Mouse (Mus musculus) brain, embryonic 14.5 days (tissue): ENCODE measurements at regions not wholly inside any gene's neighbourhood (a gene's known extent, or its start where the extent isn't known, plus 50 kb on each side); places are given as distances from the start of the nearest gene placed in this dataset.

Source experiments
- DNase-seq: peaks from one replicate; pipeline ENCODE4 v3.0.0-alpha.2; 2011; ENCODE audit warnings: low read depth
- CTCF ChIP-seq: fragments of 200-500 bp; IDR thresholded peaks from 2 replicates; pipeline ENCODE4 v1.5.1; 2012; ENCODE audit warnings: inconsistent platforms, mild to moderate bottlenecking, moderate library complexity, borderline replicate concordance; ENCODE audit not compliant: insufficient read depth, insufficient read length; ENCODE audit errors: extremely low read depth
- POLR2A ChIP-seq: fragments of 200-500 bp; IDR thresholded peaks from 2 replicates; pipeline ENCODE4 v1.6.1; 2012; ENCODE audit warnings: mild to moderate bottlenecking, inconsistent platforms, borderline replicate concordance; ENCODE audit not compliant: poor library complexity, insufficient read depth, insufficient read length, severe bottlenecking; ENCODE audit errors: extremely low read depth

DNA sequence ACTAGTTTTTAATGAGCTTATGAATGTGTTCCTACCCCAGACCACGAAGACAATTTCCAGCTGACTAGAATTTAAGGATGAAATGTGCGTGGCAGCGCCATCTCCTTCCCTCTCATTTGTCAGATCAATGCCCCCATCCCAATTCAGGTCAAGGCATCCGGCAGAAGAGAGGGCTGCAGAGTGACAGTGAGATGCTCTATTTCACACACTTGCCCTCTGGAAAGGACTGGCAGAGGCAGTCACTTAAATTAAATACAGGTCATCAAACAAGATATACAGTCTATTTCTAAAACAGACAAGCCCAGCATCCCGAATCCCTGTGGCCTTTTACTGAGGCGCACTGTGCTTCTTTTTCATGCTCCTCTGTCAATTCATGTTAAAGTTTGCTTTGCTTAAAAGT lies 211.9 kb downstream of the Ptprc start:
- DNase-seq, result no peak
- no peak for TF ChIP-seq CTCF
- TF ChIP-seq POLR2A, result no peak

DNA sequence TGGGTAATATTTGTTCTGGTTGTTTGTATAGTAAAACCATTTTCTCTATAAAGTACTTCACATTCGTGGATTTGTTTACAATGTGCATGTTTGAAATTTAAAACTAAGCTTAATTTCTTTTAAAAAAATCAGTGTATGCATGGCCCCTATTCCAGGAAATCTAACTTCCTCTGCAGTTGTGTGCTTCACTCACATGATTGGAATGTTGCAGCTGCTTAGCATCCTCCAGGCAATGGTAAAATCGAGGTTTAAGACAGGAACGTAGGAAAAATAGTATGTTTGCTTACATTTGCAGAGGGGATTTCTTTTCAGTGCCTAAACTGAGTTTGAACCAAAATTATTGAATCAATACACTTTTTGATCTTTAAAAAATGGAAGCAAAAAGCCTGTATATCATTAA lies 217.5 kb downstream of the Ptprc start:
- no peak for DNase-seq

DNA sequence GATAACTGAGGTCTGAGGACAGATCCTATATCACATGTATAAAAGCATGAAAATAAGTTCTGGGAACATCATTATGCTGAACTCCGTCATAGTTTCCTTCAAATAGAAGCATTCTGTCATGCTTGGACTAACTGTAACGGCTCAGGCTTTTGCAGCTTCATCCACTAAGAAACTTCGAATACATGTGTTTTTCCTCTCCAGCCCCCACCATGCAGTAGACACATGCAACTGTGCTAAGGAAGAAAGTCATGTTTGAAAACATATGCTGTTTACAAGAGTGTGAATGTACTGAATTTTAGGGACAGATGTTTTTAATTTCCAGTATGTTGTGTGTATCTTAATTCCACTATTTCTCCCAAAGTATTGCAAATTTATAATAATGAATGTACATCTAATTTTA lies 219.5 kb downstream of the Ptprc start:
- TF ChIP-seq POLR2A, result no peak
- TF ChIP-seq CTCF, result no peak
- DNase-seq, result no peak

More for the DNA sequence above, 217.5 kb downstream of the Ptprc start:
- TF ChIP-seq CTCF, result no peak
- TF ChIP-seq POLR2A, result no peak

DNA sequence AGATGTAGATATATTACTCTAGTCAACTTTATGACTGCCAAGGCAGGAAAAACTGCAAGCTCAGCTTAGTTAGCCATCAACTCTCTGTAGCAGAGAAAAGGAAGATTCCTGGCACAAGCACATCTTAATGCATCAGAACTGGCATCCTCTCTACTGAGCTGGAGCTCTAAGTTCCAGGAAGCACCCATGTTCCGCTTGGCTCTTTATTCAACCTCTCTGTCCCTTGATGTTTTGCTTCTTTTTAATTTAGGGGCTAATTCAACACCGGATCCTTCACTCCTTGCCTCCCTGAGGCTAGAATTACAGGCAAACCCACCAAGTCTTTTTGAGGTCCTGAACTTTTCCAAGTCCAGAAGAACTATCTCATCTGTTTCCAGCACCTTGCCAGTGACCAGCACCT lies 220.4 kb downstream of the Ptprc start:
- TF ChIP-seq POLR2A (no peak), CTCF (no peak)
- no peak for DNase-seq

DNA sequence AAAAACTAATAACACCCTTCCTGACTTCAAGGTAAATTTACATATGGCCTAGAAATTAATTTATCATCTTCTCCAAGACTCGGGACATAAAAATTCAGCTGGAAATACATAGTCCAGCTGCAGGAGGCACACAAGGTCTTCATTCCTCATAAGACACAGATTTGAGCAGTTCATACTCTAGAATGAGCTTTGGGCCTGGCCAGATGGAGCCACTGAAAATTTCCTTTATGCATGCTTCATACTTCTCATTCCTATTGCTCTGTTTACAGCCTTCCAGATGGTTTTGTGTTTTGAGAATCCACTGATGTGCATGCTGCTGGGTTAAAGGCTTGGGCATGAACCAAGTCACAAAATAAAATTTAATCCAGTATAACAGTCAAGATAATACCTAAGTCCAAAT lies 222.1 kb downstream of the Ptprc start:
- DNase-seq, result no peak
- no peak for TF ChIP-seq CTCF
- TF ChIP-seq POLR2A, result no peak

DNA sequence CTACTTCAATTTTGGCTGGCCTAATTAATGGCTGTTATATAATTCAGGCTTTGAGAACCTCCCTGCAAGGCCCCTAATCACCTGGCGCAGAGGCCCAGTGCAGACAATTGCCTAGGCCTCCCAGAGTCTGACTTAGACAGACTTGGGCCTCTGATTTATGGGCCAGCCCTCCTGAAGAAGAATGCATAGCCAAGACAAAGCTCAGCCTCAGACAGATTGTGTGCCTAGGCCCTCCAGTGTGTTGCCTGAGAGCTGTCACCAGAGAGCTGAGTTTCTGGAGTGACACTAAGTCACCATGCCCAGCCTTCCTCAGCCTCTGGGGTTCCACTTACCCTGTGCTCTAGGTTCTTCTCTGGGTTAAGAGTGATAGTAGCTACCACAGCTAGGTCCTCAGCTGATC lies 222.7 kb downstream of the Ptprc start:
- TF ChIP-seq CTCF (no peak), POLR2A (no peak)
- DNase-seq, result peak; percentile 73

DNA sequence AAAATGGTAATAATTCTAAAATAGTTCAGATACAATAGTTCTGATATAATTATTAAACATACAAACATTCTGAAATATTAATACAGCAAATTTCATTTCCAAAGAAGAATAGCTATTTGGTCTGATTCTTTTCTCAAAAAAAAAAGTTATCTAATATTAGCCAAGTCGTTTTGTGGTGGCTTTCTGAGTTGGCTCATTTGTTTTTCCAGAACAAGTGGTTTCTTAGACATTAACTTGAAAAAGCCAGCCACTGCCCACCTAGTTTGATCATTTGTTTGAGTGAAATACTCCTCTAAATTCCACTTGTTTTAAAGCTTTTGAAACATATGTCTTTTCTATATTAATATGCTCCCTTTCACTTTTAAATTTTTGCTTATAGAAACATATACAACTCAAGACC lies 227.6 kb downstream of the Ptprc start:
- DNase-seq, result no peak
- TF ChIP-seq CTCF, result no peak
- TF ChIP-seq POLR2A, result no peak

DNA sequence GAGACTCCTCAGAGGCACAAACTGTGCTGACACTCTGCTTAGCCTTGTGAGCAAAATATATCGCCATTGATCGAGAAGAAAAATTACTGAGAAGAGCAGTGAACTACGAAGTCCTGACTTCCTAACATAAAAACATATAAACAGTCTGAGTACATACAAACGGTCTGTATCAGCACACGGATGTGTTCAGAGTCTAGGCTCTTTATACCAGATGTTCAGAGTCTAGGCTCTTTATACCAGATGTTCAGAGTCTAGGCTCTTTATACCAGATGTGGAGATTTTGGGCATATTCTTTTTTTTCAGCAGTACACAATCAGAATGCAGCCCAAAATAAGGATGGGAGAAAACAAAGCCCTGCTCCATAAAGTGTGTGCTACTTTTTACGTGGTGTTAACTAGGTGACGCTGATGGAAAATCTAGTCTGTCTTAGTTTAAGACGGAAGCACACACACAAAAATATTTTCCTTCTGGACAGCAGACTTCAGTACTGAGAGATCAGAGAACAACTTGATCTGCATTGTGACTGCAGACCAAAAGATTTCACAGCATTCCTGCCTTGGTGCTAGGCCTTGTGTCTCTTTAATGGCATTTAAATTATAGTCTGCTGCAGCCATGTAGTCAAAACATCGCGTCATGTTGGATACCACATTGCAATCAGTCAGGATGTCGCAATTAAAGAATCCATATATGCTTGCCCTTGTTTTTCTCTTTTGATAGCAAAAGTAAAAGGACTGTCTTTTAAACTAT lies 233.6 kb downstream of the Ptprc start:
- peak; percentile 51 for DNase-seq
- TF ChIP-seq CTCF, result no peak
- no peak for TF ChIP-seq POLR2A

DNA sequence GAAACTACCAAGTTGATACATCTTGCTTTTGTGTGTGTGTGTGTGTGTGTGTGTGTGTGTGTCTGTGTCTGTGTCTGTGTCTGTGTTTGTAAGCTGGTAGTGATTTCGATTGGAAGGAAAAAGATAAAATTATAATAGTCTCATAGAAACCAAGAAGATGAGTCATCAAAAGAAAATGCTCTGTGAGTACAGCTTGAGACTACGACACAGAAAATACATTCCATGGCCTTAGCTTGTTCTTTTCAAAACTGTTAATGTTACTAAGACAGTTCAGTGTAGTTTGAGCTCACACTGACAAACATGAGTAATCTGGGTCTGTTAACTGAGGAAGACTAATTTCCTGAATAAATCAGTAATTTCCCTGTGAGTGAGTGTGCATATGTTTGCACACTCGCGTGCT lies 239.8 kb downstream of the Ptprc start:
- DNase-seq, result no peak
- TF ChIP-seq POLR2A (no peak), CTCF (no peak)

DNA sequence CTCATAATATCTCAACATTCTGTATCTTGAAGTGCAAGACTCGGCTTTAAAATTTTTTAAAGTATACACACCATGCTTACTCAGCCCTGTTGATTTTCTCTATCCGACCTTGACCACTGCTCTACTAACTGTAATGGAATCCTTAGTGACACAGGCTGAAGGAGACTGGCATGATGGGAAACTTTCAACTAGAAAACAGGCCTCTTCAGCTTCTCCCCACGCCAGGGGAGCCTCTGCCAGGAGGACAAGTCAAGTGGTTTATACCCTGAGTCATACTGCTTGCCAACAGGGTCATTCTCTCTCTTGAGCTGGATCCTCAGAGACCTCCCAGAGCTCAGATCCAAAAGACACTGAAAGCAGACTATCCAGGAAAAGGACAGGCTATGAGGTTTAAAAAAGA lies 245.7 kb downstream of the Ptprc start:
- DNase-seq, result no peak
- TF ChIP-seq POLR2A (no peak), CTCF (no peak)

DNA sequence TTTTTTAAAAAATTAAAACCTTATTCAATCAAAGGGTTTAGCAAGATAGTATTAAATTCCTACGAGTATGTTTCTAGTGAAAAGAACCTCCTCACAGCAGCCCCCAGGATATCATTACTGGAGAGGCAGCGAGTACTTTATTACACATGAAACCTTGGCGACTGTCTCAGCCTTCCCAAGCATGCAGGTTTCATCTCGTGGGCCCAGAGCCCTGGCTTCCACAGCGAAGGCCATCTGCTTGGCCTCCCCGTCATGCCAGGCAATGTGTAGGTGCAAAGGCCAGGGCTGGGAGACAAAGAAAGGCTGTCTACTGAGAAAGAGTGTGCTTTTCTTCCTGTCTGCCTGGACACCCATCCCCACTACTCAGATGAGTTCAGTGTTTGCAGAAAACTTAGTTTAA lies 247.0 kb downstream of the Ptprc start:
- peak; percentile 89 for DNase-seq
- TF ChIP-seq POLR2A (no peak), CTCF (no peak)

DNA sequence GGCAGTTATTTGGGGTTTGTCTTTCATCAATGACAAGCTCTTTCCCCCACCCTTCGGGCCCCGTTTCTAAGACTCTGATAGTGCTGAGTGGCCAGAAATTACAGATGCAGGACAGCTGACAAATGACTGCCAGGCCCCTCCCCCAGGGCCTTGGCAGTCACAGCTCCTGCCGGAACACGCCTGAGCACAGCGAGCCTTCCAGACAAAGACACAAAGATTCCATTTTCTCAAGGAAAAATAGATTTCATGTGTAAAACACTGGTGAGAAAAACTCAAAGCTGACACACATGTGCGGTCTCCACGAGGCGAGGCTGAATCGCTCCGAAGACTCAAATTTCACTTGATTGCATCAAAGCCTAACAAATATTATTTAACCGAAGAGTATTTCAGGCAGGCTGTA lies 247.6 kb downstream of the Ptprc start:
- peak; percentile 96 for DNase-seq
- TF ChIP-seq CTCF, result no peak
- TF ChIP-seq POLR2A, result no peak

DNA sequence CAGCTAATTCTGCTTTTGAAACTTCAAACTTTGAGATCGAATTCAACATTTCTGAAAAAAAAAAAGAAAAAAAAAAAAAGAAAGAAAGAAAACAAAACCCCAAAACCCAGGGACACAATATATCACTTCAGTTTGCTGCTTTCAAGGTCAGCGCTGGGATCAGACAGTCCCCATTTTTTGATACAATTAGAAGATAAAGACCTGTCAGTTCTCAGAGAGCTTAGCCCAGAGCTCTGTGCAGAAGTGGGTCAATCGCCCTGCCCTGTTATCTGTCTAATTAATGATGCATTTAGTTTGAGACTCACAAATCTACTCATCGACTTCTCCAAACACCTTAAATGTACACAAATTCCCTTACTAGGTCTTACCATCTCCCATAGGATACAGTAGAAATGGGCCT lies 249.2 kb downstream of the Ptprc start:
- TF ChIP-seq POLR2A (no peak), CTCF (no peak)
- DNase-seq, result no peak

DNA sequence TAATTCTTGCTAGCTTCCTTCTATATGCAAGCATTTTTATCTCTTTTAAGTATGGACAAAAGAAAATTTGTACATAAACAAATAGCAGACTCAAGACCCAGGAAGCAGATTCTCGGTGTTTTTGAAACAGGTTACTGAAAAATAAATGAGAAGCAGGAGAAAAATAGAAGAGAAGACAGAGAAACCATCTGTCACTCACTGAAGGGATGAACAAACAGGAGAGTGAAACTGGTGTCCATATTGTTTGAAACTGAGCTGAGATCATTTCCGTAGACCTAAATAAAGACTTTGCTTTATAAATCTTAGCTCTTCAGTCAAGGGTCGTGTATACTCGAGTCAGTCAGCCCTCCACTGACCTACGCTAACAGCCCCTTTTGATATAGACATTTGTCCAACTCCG lies 251.4 kb downstream of the Ptprc start:
- DNase-seq, result no peak
- TF ChIP-seq POLR2A, result no peak
- TF ChIP-seq CTCF, result no peak
